Comparison of ENCODE assay signal across 10 mouse cellular contexts in genomic region chr6:144644711-144645110, GRCm38 (mm10).
DNase-seq lines count a peak whose midpoint lies in the region; ATAC-seq and TF ChIP-seq lines count a peak whose summit lies in the region.
"Had no signal": no experiment of that assay in that cellular context is flagged by ENCODE, and none has a peak within 500 bp of the region (broad histone marks: within the 10 kb centered on the region; RNA-seq: fewer than 3 reads in every experiment).

No protein-coding gene starts in this region.

- 0 out of 2 replicates have a peak, but pooled peaks cover 8% of the 10 kb centered on the region for H3K4me1 ChIP-seq in limb, embryonic 11.5 days (ENCODE audit: control insufficient read depth, insufficient read depth, low read length)
- H3K4me1 ChIP-seq: embryonic facial prominence, embryonic 13.5 days had no signal

- no peak overlapping the region for H3K4me2 ChIP-seq in limb, embryonic 11.5 days (ENCODE audit: low read depth, severe bottlenecking)
- H3K4me2 ChIP-seq: embryonic facial prominence, embryonic 13.5 days; midbrain, embryonic 12.5 days had no signal

- H3K9ac ChIP-seq in limb, embryonic 11.5 days (ENCODE audit: low read length) = no peak overlapping the region
- H3K9ac ChIP-seq: embryonic facial prominence, embryonic 13.5 days; midbrain, embryonic 12.5 days had no signal

- no peak for ATAC-seq in limb, embryonic 11.5 days (ENCODE audit: insufficient number of reproducible peaks, low FRiP score, low TSS enrichment, low read depth)
- no peak; the same call in 1 of the 2 replicates for ATAC-seq in erythroblast, adult 5-6 weeks (replicated peaks; ENCODE audit: low FRiP score, poor library complexity, severe bottlenecking)

- intact Hi-C loops in left cerebral cortex, adult 2 months (cut with DNase I) = loop anchor here (5.0 kb wide), 1 partner anchor 178 kb away; no protein-coding TSS in a partner anchor
- intact Hi-C loops in left cerebral cortex, postnatal 36 days (cut with DNase I) = no loop called here

- H3K27me3 ChIP-seq in limb, embryonic 11.5 days (ENCODE audit: control insufficient read depth, insufficient read depth, low read length) = no peaks in the 10 kb centered on the region
- H3K27me3 ChIP-seq: embryonic facial prominence, embryonic 13.5 days; midbrain, embryonic 12.5 days had no signal

- H3K4me3 ChIP-seq in left cerebral cortex, adult 2 months = no peak overlapping the region
- no peak overlapping the region for H3K4me3 ChIP-seq in limb, embryonic 11.5 days (ENCODE audit: low read depth, low read length)
- H3K4me3 ChIP-seq: embryonic facial prominence, embryonic 13.5 days; midbrain, embryonic 12.5 days had no signal

- WGBS in limb, embryonic 11.5 days = 66% methylated on average over 4 of the region's 4 CpGs

- H3K27ac ChIP-seq in left cerebral cortex, adult 2 months = no peak overlapping the region
- no peak overlapping the region for H3K27ac ChIP-seq in limb, embryonic 11.5 days (replicated peaks; ENCODE audit: low read depth, low read length)
- H3K27ac ChIP-seq: embryonic facial prominence, embryonic 13.5 days; midbrain, embryonic 12.5 days had no signal

- H3K36me3 ChIP-seq in limb, embryonic 11.5 days (ENCODE audit: control insufficient read depth, insufficient read depth, low read length) = no peaks in the 10 kb centered on the region
- H3K36me3 ChIP-seq: embryonic facial prominence, embryonic 13.5 days; midbrain, embryonic 12.5 days had no signal

- no peaks in the 10 kb centered on the region for H3K9me3 ChIP-seq in limb, embryonic 11.5 days (ENCODE audit: control insufficient read depth, low read length)
- H3K9me3 ChIP-seq: embryonic facial prominence, embryonic 13.5 days; midbrain, embryonic 12.5 days had no signal

- DNase-seq in left cerebral cortex, adult 2 months (ENCODE audit: extremely low spot score in 1 of 2, low spot score in 2 of 2) = no peak
- no peak for DNase-seq in left cerebral cortex, postnatal 36 days (ENCODE audit: low spot score in 2 of 2)
- peak; percentile 41 for DNase-seq in adipocyte (ENCODE audit: low spot score)
- peak; percentile 32 for DNase-seq in gastrocnemius, adult 18-20 months (ENCODE audit: low spot score)
- peak; percentile 66 for DNase-seq in limb, embryonic 11.5 days (ENCODE audit: low spot score)
- DNase-seq in retina, embryonic 14.5 days (ENCODE audit: low spot score) = peak; percentile 45
- DNase-seq in frontal cortex, postnatal 36 days (ENCODE audit: low spot score in 2 of 2) = no peak

- peak; percentile 54 for TF ChIP-seq CTCF in left cerebral cortex, adult 2 months (IDR thresholded peaks at IDR 0.05)

Comparison
In these comparisons a context has a peak if more than half of its experiments do, and no peak if none do; other contexts are left out.
1. DNase-seq: peak in adipocyte (single experiment), gastrocnemius, adult 18-20 months (single experiment), limb, embryonic 11.5 days (single experiment) and retina, embryonic 14.5 days (single experiment); none in left cerebral cortex, adult 2 months (0 of 2), left cerebral cortex, postnatal 36 days (0 of 2) and frontal cortex, postnatal 36 days (0 of 2).